Mouse (Mus musculus) intestine, embryonic 15.5 days (tissue): ENCODE results near the gene Cep164. TPM values are rescaled to one million over a fixed set of nuclear protein-coding genes. Genes with fewer than 3 reads are reported as not detected.

ENCODE experiments used
- ATAC-seq: fragments of 200-750 bp; cut with Nextera tagmentation; 2 replicates; pipeline ENCODE4 v1.8.0; 2017; ENCODE audit warnings: moderate TSS enrichment, moderate library complexity
- H3K27ac ChIP-seq: fragments of 300-500 bp; sonication (generic); 2 replicates; pipeline ENCODE4 v1.5.1; 2015; ENCODE audit warnings: mild to moderate bottlenecking, inconsistent platforms
- H3K27me3 ChIP-seq: fragments of 300-500 bp; sonication (generic); replicated peaks from 2 replicates; pipeline ENCODE4 v1.6.1; 2015; ENCODE audit warnings: inconsistent platforms
- H3K36me3 ChIP-seq: fragments of 300-500 bp; sonication (generic); 2 replicates; pipeline ENCODE4 v1.6.1; 2015; ENCODE audit warnings: inconsistent platforms
- H3K4me1 ChIP-seq: fragments of 300-500 bp; sonication (generic); replicated peaks from 2 replicates; pipeline ENCODE4 v1.6.1; 2015; ENCODE audit warnings: inconsistent platforms
- H3K4me2 ChIP-seq: fragments of 300-500 bp; sonication (generic); replicated peaks from 2 replicates; pipeline ENCODE4 v1.6.1; 2015; ENCODE audit warnings: mild to moderate bottlenecking, inconsistent platforms
- H3K4me3 ChIP-seq: fragments of 300-500 bp; sonication (generic); replicated peaks from 2 replicates; pipeline ENCODE4 v1.5.1; 2015; ENCODE audit warnings: inconsistent platforms
- H3K9ac ChIP-seq: fragments of 300-500 bp; sonication (generic); 2 replicates; pipeline ENCODE4 v1.6.1; 2015; ENCODE audit warnings: inconsistent platforms
- H3K9me3 ChIP-seq: fragments of 300-500 bp; sonication (generic); 2 replicates; pipeline ENCODE4 v1.6.1; 2016; ENCODE audit warnings: inconsistent platforms
- WGBS: fragments of 180-500 bp; shearing (Covaris S2); methylation state at CpG from one replicate; pipeline ENCODE4 v1.1.7; 2015; 5-methylcytosine and 5-hydroxymethylcytosine counted together
- polyA plus RNA-seq: library from polyadenylated mRNA; unstranded; fragments of >200 nt; fragmentation: Nextera tagmentation; extraction: Ambion mirVana; gene quantifications from 2 replicates; pipeline ENCODE4 v1.2.1, GENCODE M21; 2015

Gene Cep164
- polyA plus RNA-seq, 1 experiment from 2014 or later, result 24.9 TPM

GRCm38 (mm10) chr9:45733246-45733645 is 95.2 kb downstream of the Cep164 start:
- Histone ChIP-seq H3K27me3 (no peaks in the 10 kb centered on the region), H3K27ac (no peak overlapping the region), H3K9me3 (no peaks in the 10 kb centered on the region), H3K9ac (no peak overlapping the region), H3K4me3 (no peak overlapping the region), H3K4me1 (no peaks in the 10 kb centered on the region), H3K4me2 (no peak overlapping the region), H3K36me3 (no peaks in the 10 kb centered on the region)
- WGBS, result 56% methylated on average over 6 of the region's 6 CpGs
- ATAC-seq, result no peak

DNA sequence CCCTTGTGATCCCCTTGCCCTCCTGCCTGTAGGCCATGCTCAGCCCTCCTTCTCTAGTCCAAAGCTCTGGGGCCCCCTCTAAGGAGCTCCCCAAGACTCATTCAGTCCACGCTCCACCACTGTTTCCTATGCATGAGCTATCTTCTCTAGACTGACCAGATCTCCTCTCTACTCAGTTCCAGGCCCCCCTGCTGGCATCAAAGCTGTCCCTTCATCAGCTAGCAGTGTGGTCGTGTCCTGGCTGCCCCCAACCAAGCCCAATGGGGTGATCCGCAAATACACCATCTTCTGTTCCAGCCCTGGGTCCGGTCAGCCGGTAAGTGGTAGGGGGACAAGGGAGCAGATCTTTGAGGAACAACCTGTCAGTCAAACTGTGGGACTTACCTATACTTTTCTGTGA is 96.6 kb downstream of the Cep164 start:
- no peak overlapping the region for H3K4me2 ChIP-seq
- no peak for ATAC-seq
- H3K27ac ChIP-seq, result no peak overlapping the region
- H3K9ac ChIP-seq, result no peak overlapping the region
- no peaks in the 10 kb centered on the region for H3K36me3 ChIP-seq
- no peaks in the 10 kb centered on the region for H3K9me3 ChIP-seq
- WGBS, result 84% methylated on average over 5 of the region's 5 CpGs
- H3K4me1 ChIP-seq, result no peaks in the 10 kb centered on the region
- H3K27me3 ChIP-seq, result no peaks in the 10 kb centered on the region
- H3K4me3 ChIP-seq, result no peak overlapping the region

- Histone ChIP-seq H3K4me3 (no peak overlapping the region), H3K27ac (no peak overlapping the region), H3K36me3 (no peaks in the 10 kb centered on the region), H3K4me1 (no peaks in the 10 kb centered on the region), H3K9me3 (no peaks in the 10 kb centered on the region), H3K4me2 (no peak overlapping the region), H3K27me3 (no peaks in the 10 kb centered on the region), H3K9ac (no peak overlapping the region)
- 70% methylated on average over 7 of the region's 7 CpGs for WGBS
- no peak for ATAC-seq
Measured at GRCm38 (mm10) chr9:45719997-45720396, 108.5 kb downstream of the Cep164 start.

Other genes with a start within 250 kb of the Cep164 start
- 20.8 and 22.5 TPM in 2 replicates for gene Bace1, start 9.9 kb upstream of the Cep164 start, polyA plus RNA-seq
- gene Pcsk7, start 77.8 kb upstream of the Cep164 start, polyA plus RNA-seq, result 18.5 and 20.2 TPM in 2 replicates
- gene Rnf214, start 78.2 kb upstream of the Cep164 start, polyA plus RNA-seq, result 36.2 and 36.9 TPM in 2 replicates
- gene Tagln, start 107.4 kb upstream of the Cep164 start, polyA plus RNA-seq, result 304 and 345 TPM in 2 replicates
- gene Sidt2, start 126.6 kb upstream of the Cep164 start, polyA plus RNA-seq, result 36.3 and 39.6 TPM in 2 replicates
- gene Pafah1b2, start 184.0 kb upstream of the Cep164 start, polyA plus RNA-seq, result 137 and 141 TPM in 2 replicates
- 12.4 and 13.2 TPM in 2 replicates for gene Sik3, start 184.1 kb upstream of the Cep164 start, polyA plus RNA-seq